Mouse (Mus musculus) urinary bladder, adult 18-20 months (tissue): ENCODE data around the gene Mtmr3.
"Not testable (repeated sequence)": the region's sequence is repeated elsewhere in the genome, so short reads cannot be mapped to it uniquely, and the experiment has no call there.

ENCODE experiments used
- DNase-seq, 2 experiments: peaks; one replicate each; pipeline ENCODE4 v3.0.0; 2022; ENCODE audit warnings: low spot score in 2 of 2, mixed read lengths in 2 of 2

Gene Mtmr3

GRCm38 (mm10) chr11:4601890-4602289 is 7.2 kb upstream of the Mtmr3 start:
- DNase-seq = no peak

- DNase-seq = no peak
Observed at GRCm38 (mm10) chr11:4599916-4600315, 5.3 kb upstream of the Mtmr3 start.

- no peak for DNase-seq
Observed at GRCm38 (mm10) chr11:4598411-4598810, 3.7 kb upstream of the Mtmr3 start.

- DNase-seq = peak in 1 of 2 experiments; percentile 68
Observed at GRCm38 (mm10) chr11:4593849-4594607, 635 bp downstream of the Mtmr3 start.

- DNase-seq = no peak
Observed at GRCm38 (mm10) chr11:4593491-4593848, 1.2 kb downstream of the Mtmr3 start.

- no peak for DNase-seq
Observed at GRCm38 (mm10) chr11:4591811-4592210, 2.9 kb downstream of the Mtmr3 start.

- peak in 1 of 2 experiments; percentile 50 for DNase-seq
Observed at GRCm38 (mm10) chr11:4578682-4579081, 16.0 kb downstream of the Mtmr3 start.

- DNase-seq = no peak
Observed at GRCm38 (mm10) chr11:4577079-4577478, 17.6 kb downstream of the Mtmr3 start.

GRCm38 (mm10) chr11:4576090-4576732 is 18.5 kb downstream of the Mtmr3 start:
- DNase-seq = not testable (repeated sequence)

GRCm38 (mm10) chr11:4571491-4571901 is 23.2 kb downstream of the Mtmr3 start:
- no peak for DNase-seq

- DNase-seq = no peak
Observed at GRCm38 (mm10) chr11:4566333-4566732, 28.3 kb downstream of the Mtmr3 start.

GRCm38 (mm10) chr11:4565545-4565944 is 29.1 kb downstream of the Mtmr3 start:
- DNase-seq = no peak

GRCm38 (mm10) chr11:4553274-4554063 is 41.2 kb downstream of the Mtmr3 start:
- DNase-seq = no peak

- DNase-seq = no peak
Observed at GRCm38 (mm10) chr11:4547569-4547968, 47.1 kb downstream of the Mtmr3 start.

- no peak for DNase-seq
Observed at GRCm38 (mm10) chr11:4545976-4546375, 48.7 kb downstream of the Mtmr3 start.

- no peak for DNase-seq
Observed at GRCm38 (mm10) chr11:4545401-4545800, 49.3 kb downstream of the Mtmr3 start.

GRCm38 (mm10) chr11:4544627-4544921 is 50.1 kb downstream of the Mtmr3 start:
- DNase-seq = not testable (repeated sequence)

- no peak for DNase-seq
Observed at GRCm38 (mm10) chr11:4543746-4544626, 50.7 kb downstream of the Mtmr3 start.

GRCm38 (mm10) chr11:4543040-4543551 is 51.6 kb downstream of the Mtmr3 start:
- no peak for DNase-seq

GRCm38 (mm10) chr11:4536645-4537044 is 58.0 kb downstream of the Mtmr3 start:
- DNase-seq = no peak

- DNase-seq = no peak
Observed at GRCm38 (mm10) chr11:4527132-4527531, 67.5 kb downstream of the Mtmr3 start.
